Mouse (Mus musculus): ENCODE results near the gene Lgals8. TPM values are rescaled to one million over a fixed set of nuclear protein-coding genes. Genes with fewer than 3 reads are reported as not detected.

Gene Lgals8
- total RNA-seq, 2 experiments from 2014 or later = 13.3 to 15.3 TPM

GRCm38 (mm10) chr13:12461730-12462119, 3.0 kb downstream of the Lgals8 start:
- no peak for ATAC-seq (replicated peaks; ENCODE audit: low FRiP score, poor library complexity, severe bottlenecking)

DNA sequence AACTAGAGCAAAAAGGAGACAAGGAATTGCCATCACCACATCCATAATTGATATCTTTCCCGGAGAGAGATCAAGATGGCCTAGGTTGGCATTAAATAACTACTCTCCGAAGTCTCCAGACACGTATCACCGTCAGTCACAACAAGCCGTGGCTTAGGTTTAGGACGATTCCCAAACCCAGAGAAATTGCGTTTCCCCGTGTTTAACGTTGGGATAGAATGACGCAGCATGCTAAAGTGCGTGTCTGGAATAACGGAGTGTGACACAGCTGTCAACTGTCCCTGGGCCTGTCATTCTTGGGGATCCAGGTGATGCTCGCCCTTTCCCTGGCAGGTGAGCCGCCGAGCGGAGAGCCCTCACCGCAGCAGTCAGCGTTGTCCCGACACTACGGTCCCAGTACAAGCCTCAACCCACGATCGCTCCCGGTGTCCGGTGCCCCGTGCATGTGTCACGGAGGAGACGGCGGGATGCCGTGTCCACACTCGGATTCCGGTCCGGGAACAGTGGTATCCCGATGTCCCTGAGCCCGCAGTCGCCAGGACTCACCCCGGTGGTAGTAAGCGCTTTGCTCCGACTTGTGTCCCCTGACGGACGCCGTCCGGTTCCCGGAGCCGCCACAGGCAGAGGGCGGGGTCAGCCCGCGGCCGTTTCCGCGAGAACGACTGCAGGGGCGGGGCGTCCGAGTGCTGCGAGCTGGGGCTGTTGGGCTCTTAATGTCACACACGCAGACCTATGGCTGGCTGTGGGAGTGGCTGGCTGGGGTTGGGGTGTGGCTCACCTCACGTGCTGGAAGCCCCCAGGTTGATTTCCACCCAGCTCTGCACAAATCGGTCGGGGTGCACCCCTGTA, 3.6 kb downstream of the Lgals8 start:
- ATAC-seq (replicated peaks; ENCODE audit: low FRiP score, poor library complexity, severe bottlenecking) = peak; percentile 98

DNA sequence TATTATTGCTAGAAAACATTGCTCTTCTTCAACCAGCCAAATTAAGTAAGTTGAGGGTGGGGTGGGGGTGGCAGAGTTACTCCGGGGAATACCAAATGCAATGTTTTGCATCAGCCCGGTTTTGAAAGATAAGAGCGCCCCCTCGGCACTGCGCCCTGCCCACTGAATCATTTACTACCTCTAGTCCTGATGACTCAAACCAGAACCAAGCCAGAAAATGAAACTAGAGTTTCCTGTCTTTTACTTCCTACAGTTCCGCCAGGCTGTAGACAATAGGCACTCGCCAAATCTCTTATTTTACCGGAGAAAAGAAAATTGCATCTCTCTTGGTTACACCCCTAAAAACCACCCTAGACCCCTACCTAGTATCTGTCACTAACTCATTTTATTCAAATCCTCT, 4.3 kb downstream of the Lgals8 start:
- ATAC-seq (replicated peaks; ENCODE audit: low FRiP score, poor library complexity, severe bottlenecking) = peak; percentile 41

DNA sequence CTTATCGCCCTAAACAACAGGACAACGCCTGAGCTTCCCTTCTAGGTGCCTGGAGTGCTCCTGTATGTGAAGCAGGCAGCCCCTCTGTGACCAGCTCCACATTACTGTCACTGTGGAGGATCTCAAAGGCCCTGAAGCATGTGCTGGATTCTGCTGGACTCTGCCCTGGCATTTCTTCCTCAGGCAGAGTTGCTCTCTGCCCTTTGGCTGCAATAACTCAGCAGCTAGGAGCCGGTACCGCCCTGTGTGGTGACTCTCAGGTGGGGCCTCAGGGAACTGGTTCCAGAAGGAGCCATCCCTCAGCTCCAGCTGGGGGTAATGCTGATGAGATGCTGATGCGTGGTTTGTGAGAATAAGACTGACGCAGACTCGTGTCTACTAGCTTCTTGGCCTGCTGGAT, 8.0 kb downstream of the Lgals8 start:
- no peak for ATAC-seq (replicated peaks; ENCODE audit: low FRiP score, poor library complexity, severe bottlenecking)

DNA sequence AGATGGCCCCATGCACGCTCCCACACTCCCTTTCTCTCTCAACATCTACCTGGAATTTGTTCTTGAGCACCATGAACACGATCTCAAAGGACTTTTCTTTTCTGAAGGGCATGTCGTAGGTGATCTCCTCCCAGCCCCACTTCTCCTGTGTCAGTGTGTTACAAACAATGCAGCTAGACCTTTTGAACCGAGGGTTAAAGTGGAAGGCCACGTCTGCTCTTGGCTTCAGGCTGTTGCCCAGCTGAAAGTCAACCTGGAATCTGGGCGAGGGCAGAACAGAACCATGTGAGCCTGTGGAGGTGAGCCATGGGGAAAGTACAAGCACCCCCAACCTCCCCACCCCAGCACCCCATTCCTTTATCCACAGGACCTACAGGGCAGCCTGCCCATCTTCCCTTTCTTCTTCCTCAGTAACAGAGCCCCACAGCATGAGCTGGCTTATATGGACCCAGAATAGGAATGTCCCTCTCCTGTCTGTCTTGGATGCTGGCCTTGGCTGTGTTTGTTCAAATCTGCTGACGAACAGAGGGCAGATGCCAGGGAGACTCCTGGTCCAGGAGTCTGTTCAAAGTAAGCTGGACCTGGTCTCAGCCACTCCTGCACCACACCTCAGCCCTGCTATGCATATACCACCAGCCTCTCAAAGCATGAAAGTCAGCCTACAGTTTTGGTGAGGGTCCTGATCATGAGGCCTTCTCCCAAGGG, 9.9 kb downstream of the Lgals8 start:
- ATAC-seq (replicated peaks; ENCODE audit: low FRiP score, poor library complexity, severe bottlenecking) = no peak

DNA sequence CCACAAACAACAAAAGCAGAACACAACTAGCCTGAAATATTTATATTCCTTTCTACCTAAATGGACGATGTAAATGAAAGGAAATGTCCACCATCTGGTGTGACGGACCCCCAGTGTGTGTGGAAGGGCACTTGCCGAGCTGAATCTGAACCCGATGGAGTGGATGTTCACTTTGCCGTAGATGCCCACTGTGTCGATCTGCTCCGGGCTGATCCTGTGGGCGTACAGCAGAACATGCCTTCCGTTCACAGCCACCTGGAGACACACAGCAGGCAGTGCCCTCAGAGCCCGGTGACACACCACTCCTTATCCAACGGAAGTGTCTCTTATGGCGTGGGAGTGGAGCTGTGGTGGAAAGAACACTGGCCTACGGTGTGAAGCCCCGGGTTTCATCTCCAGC, 11.6 kb downstream of the Lgals8 start:
- no peak for ATAC-seq (replicated peaks; ENCODE audit: low FRiP score, poor library complexity, severe bottlenecking)

DNA sequence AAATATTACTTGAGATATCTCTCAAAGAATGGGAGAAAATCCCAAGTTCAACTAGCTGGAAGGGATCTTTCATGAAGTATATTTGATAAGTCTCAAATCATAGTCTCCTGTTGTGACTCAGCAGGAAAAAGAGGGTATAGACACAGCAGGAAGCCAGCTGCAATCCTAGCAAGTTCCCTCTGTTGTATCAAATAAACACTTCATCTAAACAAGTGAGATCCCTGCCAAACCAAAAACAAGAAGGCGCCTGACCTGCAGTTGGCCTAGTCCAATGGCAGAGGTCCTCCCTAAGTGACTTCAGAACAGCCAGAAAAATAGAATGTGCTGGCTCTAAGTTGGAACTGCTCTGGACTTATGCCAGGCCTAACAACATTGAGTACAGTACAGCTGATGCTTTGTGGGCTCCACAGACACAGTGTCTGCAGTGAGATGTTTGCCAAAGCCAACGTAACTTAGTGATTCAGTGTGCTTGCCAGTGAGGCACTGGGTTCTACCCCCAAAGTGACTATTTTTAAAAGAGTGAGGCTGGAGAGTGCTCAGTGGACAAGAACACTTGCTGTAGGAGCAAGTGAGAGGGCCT, 22.6 kb downstream of the Lgals8 start:
- ATAC-seq (replicated peaks; ENCODE audit: low FRiP score, poor library complexity, severe bottlenecking) = no peak

DNA sequence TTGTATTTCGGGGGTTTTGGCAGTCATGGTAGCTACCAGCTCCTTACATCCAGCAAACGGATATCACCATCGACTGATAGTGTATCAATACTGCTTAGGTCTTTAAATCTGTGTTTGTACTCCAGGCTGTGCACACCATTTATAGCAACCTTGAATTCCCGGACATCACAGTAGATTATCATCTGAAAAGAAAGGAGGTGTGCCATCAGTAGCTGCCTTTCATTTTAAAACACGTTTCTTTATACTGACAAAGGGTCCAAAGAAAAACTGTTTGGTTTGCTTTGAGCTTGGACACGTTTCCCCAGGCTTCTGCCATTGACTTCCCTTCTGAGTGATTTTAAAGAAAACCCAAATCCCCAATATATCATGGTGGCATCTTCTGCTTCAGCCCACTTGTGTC, 23.9 kb downstream of the Lgals8 start:
- ATAC-seq (replicated peaks; ENCODE audit: low FRiP score, poor library complexity, severe bottlenecking) = no peak

- no peak for ATAC-seq (replicated peaks; ENCODE audit: low FRiP score, poor library complexity, severe bottlenecking)
These were observed 25.2 kb downstream of the Lgals8 start for GRCm38 (mm10) chr13:12439586-12439985.

DNA sequence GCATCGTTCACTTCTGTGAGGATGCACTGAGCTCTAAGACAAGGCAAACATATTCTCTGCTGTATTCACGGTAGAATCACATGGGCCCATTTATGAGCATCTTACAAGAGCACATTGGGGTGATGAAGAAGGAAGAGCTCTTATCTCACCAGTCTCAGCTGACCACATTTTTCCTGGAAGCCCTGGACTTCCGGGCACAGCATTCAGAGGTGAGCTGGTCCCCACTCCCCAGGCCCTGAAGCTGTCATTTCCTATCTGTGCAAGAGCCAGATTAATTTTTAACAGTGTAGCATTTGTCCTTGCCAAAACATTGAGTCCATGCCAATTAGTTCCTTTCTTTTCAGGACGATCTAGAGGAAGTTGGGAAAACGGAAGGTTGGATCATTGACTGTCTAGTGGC, 30.9 kb downstream of the Lgals8 start:
- no peak for ATAC-seq (replicated peaks; ENCODE audit: low FRiP score, poor library complexity, severe bottlenecking)

- ATAC-seq (replicated peaks; ENCODE audit: low FRiP score, poor library complexity, severe bottlenecking) = no peak
These were observed 36.2 kb downstream of the Lgals8 start for GRCm38 (mm10) chr13:12428556-12428955.

DNA sequence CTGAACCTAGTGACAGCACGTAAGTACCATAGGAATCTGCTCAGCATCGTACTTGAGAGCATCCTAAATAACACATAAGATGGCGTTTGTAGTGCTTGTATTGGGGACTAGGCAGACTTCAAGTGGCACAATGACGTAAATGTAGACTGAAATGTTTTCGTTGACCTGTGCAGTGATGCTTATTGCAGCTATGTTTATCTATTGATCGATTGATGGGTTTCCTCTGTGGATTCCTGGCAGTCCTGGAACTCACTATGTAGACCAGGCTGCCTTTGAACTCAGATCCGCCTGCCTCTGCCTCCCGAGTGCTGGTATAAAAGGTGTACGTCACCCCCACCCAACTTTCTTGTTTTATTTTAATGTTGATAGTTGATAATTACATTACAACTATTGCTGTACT, 44.1 kb downstream of the Lgals8 start:
- no peak for ATAC-seq (replicated peaks; ENCODE audit: low FRiP score, poor library complexity, severe bottlenecking)

GRCm38 (mm10) chr13:12412016-12412415, 52.7 kb downstream of the Lgals8 start:
- ATAC-seq (replicated peaks; ENCODE audit: low FRiP score, poor library complexity, severe bottlenecking) = no peak

GRCm38 (mm10) chr13:12408343-12409066, 56.2 kb downstream of the Lgals8 start:
- no peak for ATAC-seq (replicated peaks; ENCODE audit: low FRiP score, poor library complexity, severe bottlenecking)

- peak; percentile 20; the same call in 1 of the 2 replicates for ATAC-seq (replicated peaks; ENCODE audit: low FRiP score, poor library complexity, severe bottlenecking)
These were observed 69.2 kb downstream of the Lgals8 start for GRCm38 (mm10) chr13:12395571-12395970.

GRCm38 (mm10) chr13:12394609-12395505, 69.9 kb downstream of the Lgals8 start, which contains the start of gene Heatr1:
Heatr1 (plus strand) TSS chr13:12395027.
- peak; percentile 94 for ATAC-seq (replicated peaks; ENCODE audit: low FRiP score, poor library complexity, severe bottlenecking)

Data from erythroblast, adult 5-6 weeks (primary cell).